In the genomic region with DNA sequence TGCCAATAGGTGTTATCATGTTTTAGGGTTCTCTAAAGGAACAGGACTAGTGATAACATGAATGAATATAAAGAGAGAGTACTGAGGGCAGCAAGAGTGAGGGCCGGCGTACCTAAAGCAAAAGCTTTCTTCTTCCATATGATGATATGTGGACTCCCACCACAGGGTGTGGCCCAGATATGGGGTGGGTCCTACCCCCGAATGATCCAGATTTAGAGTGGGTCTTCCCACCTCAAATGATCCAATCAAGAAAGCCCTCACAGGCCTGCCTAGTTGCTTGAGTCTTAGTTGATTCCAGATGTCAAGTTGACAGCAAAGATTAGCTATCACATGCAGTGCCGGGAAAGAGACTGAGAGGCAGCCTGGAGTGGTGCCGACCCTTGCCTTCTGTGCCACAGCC, we compare ENCODE assay signal across 24 mouse cellular contexts.
"Had no signal": no experiment of that assay in that cellular context is flagged by ENCODE, and none has a peak within 500 bp of the region (broad histone marks: within the 10 kb centered on the region; RNA-seq: fewer than 3 reads in every experiment).

No protein-coding gene starts in this region.

- H3K9ac ChIP-seq: heart, embryonic 15.5 days; hindbrain, embryonic 13.5 days; hindbrain, embryonic 15.5 days; kidney, embryonic 15.5 days; limb, embryonic 13.5 days; limb, embryonic 15.5 days; liver, embryonic 12.5 days; liver, embryonic 14.5 days had no signal

- H3K4me3 ChIP-seq: heart, embryonic 10.5 days; heart, embryonic 15.5 days; hindbrain, embryonic 13.5 days; hindbrain, embryonic 15.5 days; kidney, embryonic 15.5 days; limb, embryonic 13.5 days; limb, embryonic 15.5 days; liver, embryonic 12.5 days had no signal

- H3K4me2 ChIP-seq: heart, embryonic 15.5 days; hindbrain, embryonic 13.5 days; hindbrain, embryonic 15.5 days; kidney, embryonic 15.5 days; limb, embryonic 13.5 days; limb, embryonic 15.5 days; liver, embryonic 12.5 days had no signal

- DNase-seq: gastrocnemius, postnatal 14 days; gastrocnemius, postnatal 36 days; heart, adult 18-20 months; heart, postnatal 14 days; heart, postnatal 36 days; kidney, adult 11 months; kidney, adult 2 months; kidney, adult 9 months; kidney, postnatal 14 days; kidney, postnatal 36 days; layer of hippocampus, adult 9-11 months; layer of hippocampus, postnatal 36 days; left cerebral cortex, postnatal 4 days had no signal

- H3K27me3 ChIP-seq: heart, embryonic 15.5 days; hindbrain, embryonic 13.5 days; hindbrain, embryonic 15.5 days; liver, embryonic 12.5 days had no signal

- H3K27ac ChIP-seq: heart, embryonic 10.5 days; heart, embryonic 15.5 days; hindbrain, embryonic 13.5 days; hindbrain, embryonic 15.5 days; hindbrain, postnatal 0 days; kidney, embryonic 15.5 days; kidney, postnatal 0 days; limb, embryonic 13.5 days; limb, embryonic 15.5 days; liver, embryonic 12.5 days; liver, embryonic 14.5 days had no signal

- H3K4me1 ChIP-seq: heart, embryonic 10.5 days; heart, embryonic 15.5 days; hindbrain, embryonic 13.5 days; hindbrain, embryonic 15.5 days; kidney, embryonic 15.5 days; limb, embryonic 13.5 days; limb, embryonic 15.5 days; liver, embryonic 12.5 days had no signal

- H3K9me3 ChIP-seq: heart, embryonic 10.5 days; heart, embryonic 15.5 days; hindbrain, embryonic 13.5 days; hindbrain, embryonic 15.5 days; kidney, embryonic 15.5 days; limb, embryonic 13.5 days; limb, embryonic 15.5 days; liver, embryonic 12.5 days had no signal
